Mouse (Mus musculus) thymus, adult 2 months (tissue): Measurements from ENCODE around the gene Milr1. TPM values are rescaled to one million over a fixed set of nuclear protein-coding genes. Genes with fewer than 3 reads are reported as not detected.
A peak's percentile ranks its signal among the peaks of the same experiment; 100 is the strongest.
"Not testable (repeated sequence)": the region's sequence is repeated elsewhere in the genome, so short reads cannot be mapped to it uniquely, and the experiment has no call there.

Experiments used
- DNase-seq: peaks from one replicate; pipeline ENCODE4 v3.0.0; 2021
- H3K27ac ChIP-seq: fragments of 200-500 bp; 2 replicates; pipeline ENCODE4 v1.5.1; 2012; ENCODE audit warnings: low read length, control low read depth; ENCODE audit not compliant: control insufficient read depth, insufficient read depth
- H3K27me3 ChIP-seq: fragments of 200-500 bp; 2 replicates; pipeline ENCODE4 v1.6.1; 2012; ENCODE audit warnings: mild to moderate bottlenecking, low read length, moderate library complexity, mixed read lengths; ENCODE audit not compliant: control insufficient read depth, insufficient read depth
- H3K36me3 ChIP-seq: fragments of 200-500 bp; 2 replicates; pipeline ENCODE4 v1.6.1; 2012; ENCODE audit warnings: mild to moderate bottlenecking, low read length, moderate library complexity; ENCODE audit not compliant: control insufficient read depth, insufficient read depth
- H3K4me1 ChIP-seq: fragments of 200-500 bp; replicated peaks from 2 replicates; pipeline ENCODE4 v1.6.1; 2012; ENCODE audit warnings: low read length; ENCODE audit not compliant: control insufficient read depth, insufficient read depth
- H3K4me3 ChIP-seq: fragments of 200-500 bp; 2 replicates; pipeline ENCODE4 v1.5.1; 2012; ENCODE audit warnings: mild to moderate bottlenecking, low read length, control low read depth, moderate library complexity; ENCODE audit not compliant: control insufficient read depth, insufficient read depth
- CTCF ChIP-seq: fragments of 200-500 bp; IDR thresholded peaks from 2 replicates; pipeline ENCODE4 v1.5.1; 2012; ENCODE audit warnings: mild to moderate bottlenecking, control low read depth, low read length, moderate library complexity, borderline replicate concordance; ENCODE audit not compliant: control insufficient read depth, poor library complexity, insufficient read depth; ENCODE audit errors: extremely low read depth
- POLR2A ChIP-seq: fragments of 200-500 bp; IDR thresholded peaks from 2 replicates; pipeline ENCODE4 v1.6.1; 2012; ENCODE audit warnings: mild to moderate bottlenecking, low read length, control low read depth, moderate library complexity; ENCODE audit not compliant: control insufficient read depth, poor library complexity, insufficient read depth; ENCODE audit errors: extremely low read depth
- WGBS: fragments of 180-500 bp; shearing (Covaris S2); methylation state at CpG from one replicate; pipeline ENCODE4 v1.1.7; 2018; 5-methylcytosine and 5-hydroxymethylcytosine counted together
- polyA plus RNA-seq: library from polyadenylated mRNA; depleted of rRNA; stranded (reverse); fragments of >200 nt; gene quantifications from 2 replicates; pipeline ENCODE4 v1.2.3, GENCODE M21; 2012

Milr1 gene
- polyA plus RNA-seq, 1 experiment, result 3.6 TPM

GRCm38 (mm10) chr11:106779388-106780088 is 28.5 kb downstream of the Milr1 start, which contains the start of gene Polg2:
Gene Polg2 (minus strand): TSS chr11:106779537.
- TF ChIP-seq CTCF, result peak; percentile 62; the same call in 1 of the 2 replicates
- peak; percentile 96 for TF ChIP-seq POLR2A
- Histone ChIP-seq H3K4me3 (peak within 1 kb of the TSS; percentile 73), H3K27me3 (no peaks in the 10 kb centered on the region), H3K4me1 (no peaks in the 10 kb centered on the region), H3K27ac (peak within 1 kb of the TSS; percentile 82), H3K36me3 (peaks cover 61% of the 10 kb centered on the region)
- peak; percentile 91 for DNase-seq
- 2% methylated on average over 30 of the region's 30 CpGs for WGBS

- Histone ChIP-seq H3K4me3 (no peak overlapping the region), H3K27me3 (no peaks in the 10 kb centered on the region), H3K27ac (peak overlapping the region; percentile 82; the same call in 1 of the 2 replicates), H3K4me1 (no peaks in the 10 kb centered on the region), H3K36me3 (peaks cover 61% of the 10 kb centered on the region)
- WGBS, result 80% methylated on average over 4 of the region's 4 CpGs
- no peak for DNase-seq
- TF ChIP-seq CTCF, result no peak
Observed at GRCm38 (mm10) chr11:106780089-106780425, 29.0 kb downstream of the Milr1 start.

GRCm38 (mm10) chr11:106780590-106781220 is 29.7 kb downstream of the Milr1 start:
- 93% methylated on average over 6 of the region's 6 CpGs for WGBS
- H3K36me3 ChIP-seq, result peaks cover 61% of the 10 kb centered on the region
- TF ChIP-seq POLR2A (no peak), CTCF (no peak)
- no peak overlapping the region for H3K4me3 ChIP-seq
- H3K27me3 ChIP-seq, result no peaks in the 10 kb centered on the region
- DNase-seq, result no peak
- no peak overlapping the region for H3K27ac ChIP-seq
- no peaks in the 10 kb centered on the region for H3K4me1 ChIP-seq

GRCm38 (mm10) chr11:106782271-106782670 is 31.2 kb downstream of the Milr1 start:
- H3K4me3 ChIP-seq, H3K27ac ChIP-seq, DNase-seq, H3K27me3 ChIP-seq, H3K4me1 ChIP-seq: not testable (repeated sequence)
- peaks cover 68% of the 10 kb centered on the region for H3K36me3 ChIP-seq
- WGBS, result 95% methylated on average over 7 of the region's 7 CpGs

- Histone ChIP-seq H3K27ac (no peak overlapping the region), H3K27me3 (no peaks in the 10 kb centered on the region), H3K36me3 (peaks cover 68% of the 10 kb centered on the region), H3K4me3 (no peak overlapping the region), H3K4me1 (no peaks in the 10 kb centered on the region)
- no peak for DNase-seq
- WGBS, result 88% methylated on average over 9 of the region's 9 CpGs
- TF ChIP-seq POLR2A (no peak), CTCF (no peak)
Observed at GRCm38 (mm10) chr11:106782841-106783764, 32.1 kb downstream of the Milr1 start.

GRCm38 (mm10) chr11:106784476-106784875 is 33.5 kb downstream of the Milr1 start:
- Histone ChIP-seq H3K36me3 (peaks cover 68% of the 10 kb centered on the region), H3K27ac (no peak overlapping the region), H3K4me3 (no peak overlapping the region), H3K27me3 (no peaks in the 10 kb centered on the region), H3K4me1 (no peaks in the 10 kb centered on the region)
- no peak for TF ChIP-seq POLR2A
- no peak for TF ChIP-seq CTCF
- no peak for DNase-seq
- 75% methylated on average over 2 of the region's 2 CpGs for WGBS

- Histone ChIP-seq H3K36me3 (peaks cover 67% of the 10 kb centered on the region), H3K4me3 (no peak overlapping the region), H3K27me3 (no peaks in the 10 kb centered on the region), H3K27ac (no peak overlapping the region), H3K4me1 (0 out of 2 replicates have a peak, but pooled peaks cover 2% of the 10 kb centered on the region)
- 73% methylated on average over 1 of the region's 1 CpGs for WGBS
- no peak for DNase-seq
- TF ChIP-seq POLR2A (no peak), CTCF (no peak)
Observed at GRCm38 (mm10) chr11:106785043-106785442, 34.0 kb downstream of the Milr1 start.
